Mouse (Mus musculus) bone marrow, adult 2 months (tissue): ENCODE measurements around the gene Pola2.

ENCODE experiments used
- CTCF ChIP-seq: fragments of 200-500 bp; IDR thresholded peaks from 2 replicates; pipeline ENCODE4 v1.5.1; 2011; ENCODE audit warnings: low read length, control low read depth; ENCODE audit not compliant: control insufficient read depth, insufficient read depth
- POLR2A ChIP-seq: fragments of 200-500 bp; IDR thresholded peaks from 2 replicates; pipeline ENCODE4 v1.6.1; 2011; ENCODE audit warnings: low read depth, mild to moderate bottlenecking, control low read depth, low read length, borderline replicate concordance; ENCODE audit not compliant: control insufficient read depth

DNA sequence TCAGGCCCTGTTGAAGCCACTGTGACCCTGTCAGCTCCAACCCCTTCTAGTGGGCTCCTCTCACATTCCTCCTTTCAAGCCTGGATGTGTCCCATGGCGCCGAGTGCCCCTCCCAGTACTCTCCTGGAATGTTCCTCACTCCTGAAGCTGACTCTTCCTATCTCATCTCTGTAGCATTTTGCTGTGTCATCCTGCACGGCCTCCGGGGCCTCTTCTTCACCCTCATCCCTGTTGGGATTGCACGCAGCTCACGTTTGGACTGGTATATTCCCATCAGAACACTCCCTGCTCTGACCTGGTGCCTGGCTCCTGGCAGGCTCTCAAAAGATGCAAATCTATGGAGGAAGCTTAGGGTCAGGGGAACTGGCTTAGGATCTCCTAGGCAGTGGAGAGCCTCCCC lies 2.8 kb upstream of the Pola2 start:
- no peak for TF ChIP-seq CTCF
- no peak for TF ChIP-seq POLR2A
